Mouse (Mus musculus): Measurements from ENCODE around the gene Ube2r2.

Ube2r2 gene

GRCm38 (mm10) chr4:41135711-41136453, at the start of gene Ube2r2:
Ube2r2 (plus strand) TSS chr4:41135743.
- no peak for DNase-seq (ENCODE audit: low read depth in 1 of 2, low spot score in 2 of 2)

GRCm38 (mm10) chr4:41086947-41087346, 48.6 kb upstream of the Ube2r2 start:
- no peak for DNase-seq (ENCODE audit: low read depth in 1 of 2, low spot score in 2 of 2)

- no peak for DNase-seq (ENCODE audit: low read depth in 1 of 2, low spot score in 2 of 2)
Observed at GRCm38 (mm10) chr4:41087459-41088298, 47.9 kb upstream of the Ube2r2 start.

- no peak for DNase-seq (ENCODE audit: low read depth in 1 of 2, low spot score in 2 of 2)
Observed at GRCm38 (mm10) chr4:41089189-41089588, 46.4 kb upstream of the Ube2r2 start.

- no peak for DNase-seq (ENCODE audit: low read depth in 1 of 2, low spot score in 2 of 2)
Observed at GRCm38 (mm10) chr4:41089705-41090104, 45.8 kb upstream of the Ube2r2 start.

- no peak for DNase-seq (ENCODE audit: low read depth in 1 of 2, low spot score in 2 of 2)
Observed at GRCm38 (mm10) chr4:41091391-41091790, 44.2 kb upstream of the Ube2r2 start.

- no peak for DNase-seq (ENCODE audit: low read depth in 1 of 2, low spot score in 2 of 2)
Observed at GRCm38 (mm10) chr4:41092958-41093357, 42.6 kb upstream of the Ube2r2 start.

- DNase-seq (ENCODE audit: low read depth in 1 of 2, low spot score in 2 of 2): no peak
Observed at GRCm38 (mm10) chr4:41094361-41094760, 41.2 kb upstream of the Ube2r2 start.

GRCm38 (mm10) chr4:41096169-41096568, 39.4 kb upstream of the Ube2r2 start:
- DNase-seq (ENCODE audit: low read depth in 1 of 2, low spot score in 2 of 2): no peak

GRCm38 (mm10) chr4:41096794-41097193, 38.7 kb upstream of the Ube2r2 start:
- DNase-seq (ENCODE audit: low read depth in 1 of 2, low spot score in 2 of 2): no peak

- DNase-seq (ENCODE audit: low read depth in 1 of 2, low spot score in 2 of 2): no peak
Observed at GRCm38 (mm10) chr4:41097381-41097780, 38.2 kb upstream of the Ube2r2 start.

GRCm38 (mm10) chr4:41097871-41098576, 37.5 kb upstream of the Ube2r2 start, which contains the start of gene Aqp3:
Aqp3 (minus strand) TSS chr4:41098183.
- DNase-seq (ENCODE audit: low read depth in 1 of 2, low spot score in 2 of 2): no peak

GRCm38 (mm10) chr4:41098577-41098951, 37.0 kb upstream of the Ube2r2 start:
- DNase-seq (ENCODE audit: low read depth in 1 of 2, low spot score in 2 of 2): no peak

GRCm38 (mm10) chr4:41100986-41101385, 34.6 kb upstream of the Ube2r2 start:
- no peak for DNase-seq (ENCODE audit: low read depth in 1 of 2, low spot score in 2 of 2)

- no peak for DNase-seq (ENCODE audit: low read depth in 1 of 2, low spot score in 2 of 2)
Observed at GRCm38 (mm10) chr4:41102901-41103300, 32.6 kb upstream of the Ube2r2 start.

GRCm38 (mm10) chr4:41107440-41107839, 28.1 kb upstream of the Ube2r2 start:
- no peak for DNase-seq (ENCODE audit: low read depth in 1 of 2, low spot score in 2 of 2)

- no peak for DNase-seq (ENCODE audit: low read depth in 1 of 2, low spot score in 2 of 2)
Observed at GRCm38 (mm10) chr4:41108717-41109425, 26.7 kb upstream of the Ube2r2 start.

- DNase-seq (ENCODE audit: low read depth in 1 of 2, low spot score in 2 of 2): no peak
Observed at GRCm38 (mm10) chr4:41114358-41115070, 21.0 kb upstream of the Ube2r2 start.

GRCm38 (mm10) chr4:41115074-41115473, 20.5 kb upstream of the Ube2r2 start:
- no peak for DNase-seq (ENCODE audit: low read depth in 1 of 2, low spot score in 2 of 2)

GRCm38 (mm10) chr4:41115793-41116192, 19.8 kb upstream of the Ube2r2 start:
- no peak for DNase-seq (ENCODE audit: low read depth in 1 of 2, low spot score in 2 of 2)
